Mouse (Mus musculus): ENCODE data around the gene Gm28048.

Gene Gm28048

GRCm38 (mm10) chr11:22793176-22793880 is 188.6 kb downstream of the Gm28048 start:
- 86% methylated on average over 3 of the region's 3 CpGs for WGBS

- WGBS = 71% methylated on average over 1 of the region's 1 CpGs
Observed at GRCm38 (mm10) chr11:22792149-22792548, 189.7 kb downstream of the Gm28048 start.

GRCm38 (mm10) chr11:22791726-22792125 is 190.2 kb downstream of the Gm28048 start:
- WGBS = 89% methylated on average over 5 of the region's 5 CpGs

GRCm38 (mm10) chr11:22787833-22788232 is 194.1 kb downstream of the Gm28048 start:
- WGBS = 90% methylated on average over 2 of the region's 2 CpGs
